Mouse (Mus musculus) heart, adult 18-20 months (tissue): Measurements from ENCODE around the gene Gm7995. TPM values are rescaled to one million over a fixed set of nuclear protein-coding genes. Genes with fewer than 3 reads are reported as not detected.
"Not testable (repeated sequence)": the region's sequence is repeated elsewhere in the genome, so short reads cannot be mapped to it uniquely, and the experiment has no call there.

Experiments used
- DNase-seq, 2 experiments: peaks; one replicate each; pipeline ENCODE4 v3.0.0; 2021 to 2022; ENCODE audit warnings: mixed read lengths in 1 of 2
- long read RNA-seq, 2 experiments: library from polyadenylated mRNA; stranded (forward); transcript quantifications; one replicate each; pipeline ENCODE4 v2.0.0; 2021
- microRNA-seq, 2 experiments: library from miRNA; unstranded; fragments of <30 nt; microRNA quantifications; one replicate each; pipeline ENCODE4 v1.2.0; 2022
- total RNA-seq, 2 experiments: library from RNA; stranded (reverse); gene quantifications; 2 replicates each; pipeline ENCODE4 v1.2.3; 2021

Gm7995 gene
- not detected for total RNA-seq
- long read RNA-seq, experiment 1: 0 reads
- long read RNA-seq, experiment 2: 0 reads

DNA sequence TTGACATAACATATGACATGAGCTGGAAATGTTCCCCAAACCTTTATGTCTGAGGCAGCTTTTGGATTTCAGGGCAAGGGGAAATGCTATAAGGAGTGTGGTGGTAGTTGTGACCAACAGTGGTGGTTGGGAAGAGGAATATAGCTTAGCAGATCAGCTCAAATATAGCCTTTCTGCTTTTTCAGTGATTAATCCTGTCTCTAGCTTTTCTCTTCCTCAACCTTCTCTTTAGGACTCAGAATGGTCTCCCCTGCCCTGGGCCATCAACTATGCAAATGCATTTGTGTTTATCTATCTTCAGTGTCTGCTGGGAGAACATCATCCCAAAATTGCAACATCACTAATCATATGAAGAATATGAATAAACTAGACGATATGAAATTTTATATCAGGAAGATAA, at the start of gene Gm7995:
Gene Gm7995 (plus strand): TSS at position 301 of the 400 bp plus-strand sequence.
- not testable (repeated sequence) for DNase-seq

DNA sequence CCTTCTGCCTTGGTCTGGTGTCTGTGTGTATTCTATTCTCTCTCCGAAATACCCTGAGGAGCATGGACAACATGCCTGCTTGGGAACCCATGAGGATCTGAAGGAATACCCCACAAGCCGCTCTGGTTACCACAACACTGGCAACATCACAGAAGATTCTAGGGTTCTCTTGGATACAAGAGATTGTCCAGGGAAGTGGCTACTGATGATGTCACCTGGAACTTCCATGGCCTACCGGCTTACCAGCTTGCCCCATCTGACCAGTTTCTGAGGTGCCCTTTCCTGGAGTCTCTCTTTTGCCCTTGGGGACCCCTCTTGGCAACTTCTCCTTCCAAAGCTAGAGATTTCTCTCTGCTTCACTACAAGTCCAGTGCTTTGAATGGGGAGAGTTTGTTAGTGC, 12.8 kb upstream of the Gm7995 start, which contains the start of gene Gm9611:
Gene Gm9611 (minus strand): TSS at position 101 of the 400 bp plus-strand sequence.
- not testable (repeated sequence) for DNase-seq

Small RNAs within 50 kb of the gene (microRNA-seq; reads per million reads assigned to microRNA genes)
- 0 reads per million in 2 experiments for gene Gm25208
- 0 reads per million in 2 experiments for gene Gm25892

Other genes with a start within 250 kb of the Gm7995 start
- gene Gm7951, start 192.8 kb upstream of the Gm7995 start, total RNA-seq: not detected
- gene Gm17027, start 147.6 kb upstream of the Gm7995 start, total RNA-seq: not detected
- not detected for gene Gm3573, start 119.4 kb upstream of the Gm7995 start, total RNA-seq
- not detected for gene Gm17026, start 50.2 kb upstream of the Gm7995 start, total RNA-seq
- gene Gm9611, start 12.9 kb upstream of the Gm7995 start, total RNA-seq: not detected
- not detected for gene Gm8005, start 129.5 kb downstream of the Gm7995 start, total RNA-seq
- not detected for gene Gm8011, start 153.7 kb downstream of the Gm7995 start, total RNA-seq
- gene Gm8020, start 192.1 kb downstream of the Gm7995 start, total RNA-seq: not detected
- not detected for gene Gm8024, start 214.1 kb downstream of the Gm7995 start, total RNA-seq